Mouse (Mus musculus) thymus, adult 2 months (tissue): ENCODE measurements around the gene Rptor.

Experiments
- CTCF ChIP-seq: fragments of 200-500 bp; IDR thresholded peaks from 2 replicates; pipeline ENCODE4 v1.5.1; 2012; ENCODE audit warnings: mild to moderate bottlenecking, control low read depth, low read length, moderate library complexity, borderline replicate concordance; ENCODE audit not compliant: control insufficient read depth, poor library complexity, insufficient read depth; ENCODE audit errors: extremely low read depth
- POLR2A ChIP-seq: fragments of 200-500 bp; IDR thresholded peaks from 2 replicates; pipeline ENCODE4 v1.6.1; 2012; ENCODE audit warnings: mild to moderate bottlenecking, low read length, control low read depth, moderate library complexity; ENCODE audit not compliant: control insufficient read depth, poor library complexity, insufficient read depth; ENCODE audit errors: extremely low read depth

DNA sequence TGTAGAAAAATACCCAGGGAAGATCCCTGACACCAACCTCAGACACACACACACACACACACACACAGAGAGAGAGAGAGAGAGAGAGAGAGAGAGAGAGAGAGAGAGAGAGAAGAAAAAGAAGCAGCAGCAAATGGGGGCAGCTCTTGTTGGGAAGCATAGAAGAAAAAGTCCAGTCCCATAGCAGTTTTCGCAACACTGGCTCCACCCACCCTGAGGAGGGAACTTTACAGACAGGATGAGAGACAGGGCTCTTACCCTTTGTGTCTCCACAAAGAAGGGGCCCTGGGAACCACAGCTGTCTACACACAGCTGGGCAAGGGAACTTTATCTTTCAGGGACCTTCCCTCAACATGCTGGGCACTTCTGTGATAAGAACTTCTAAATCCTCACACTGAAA is 199.2 kb downstream of the Rptor start:
- TF ChIP-seq CTCF = no peak
- TF ChIP-seq POLR2A = no peak
